Mouse (Mus musculus): ENCODE results near the gene Gucy1b1. TPM values are rescaled to one million over a fixed set of nuclear protein-coding genes. Genes with fewer than 3 reads are reported as not detected.

The Gucy1b1 gene
- polyA plus RNA-seq, 1 experiment: not detected

- no peak for TF ChIP-seq GATA1 (IDR thresholded peaks at IDR 0.05; ENCODE audit: low read length)
These were observed 26.4 kb downstream of the Gucy1b1 start for GRCm38 (mm10) chr3:82048078-82048477.

GRCm38 (mm10) chr3:82047100-82047753, 27.3 kb downstream of the Gucy1b1 start:
- TF ChIP-seq GATA1 (IDR thresholded peaks at IDR 0.05; ENCODE audit: low read length): no peak

- no peak for TF ChIP-seq GATA1 (IDR thresholded peaks at IDR 0.05; ENCODE audit: low read length)
These were observed 28.4 kb downstream of the Gucy1b1 start for GRCm38 (mm10) chr3:82046087-82046486.

- no peak for TF ChIP-seq GATA1 (IDR thresholded peaks at IDR 0.05; ENCODE audit: low read length)
These were observed 29.6 kb downstream of the Gucy1b1 start for GRCm38 (mm10) chr3:82044902-82045301.

- TF ChIP-seq GATA1 (IDR thresholded peaks at IDR 0.05; ENCODE audit: low read length): no peak
These were observed 30.8 kb downstream of the Gucy1b1 start for GRCm38 (mm10) chr3:82043676-82044075.

GRCm38 (mm10) chr3:82036262-82037044, 38.0 kb downstream of the Gucy1b1 start:
- TF ChIP-seq GATA1 (IDR thresholded peaks at IDR 0.05; ENCODE audit: low read length): no peak

GRCm38 (mm10) chr3:82030008-82030748, 44.3 kb downstream of the Gucy1b1 start:
- TF ChIP-seq GATA1 (IDR thresholded peaks at IDR 0.05; ENCODE audit: low read length): no peak

GRCm38 (mm10) chr3:82029229-82029628, 45.3 kb downstream of the Gucy1b1 start:
- no peak for TF ChIP-seq GATA1 (IDR thresholded peaks at IDR 0.05; ENCODE audit: low read length)

- TF ChIP-seq GATA1 (IDR thresholded peaks at IDR 0.05; ENCODE audit: low read length): no peak
These were observed 47.2 kb downstream of the Gucy1b1 start for GRCm38 (mm10) chr3:82027286-82027685.

- TF ChIP-seq GATA1 (IDR thresholded peaks at IDR 0.05; ENCODE audit: low read length): no peak
These were observed 51.4 kb downstream of the Gucy1b1 start for GRCm38 (mm10) chr3:82023065-82023464.

- no peak for TF ChIP-seq GATA1 (IDR thresholded peaks at IDR 0.05; ENCODE audit: low read length)
These were observed 52.0 kb downstream of the Gucy1b1 start for GRCm38 (mm10) chr3:82022421-82022920.

GRCm38 (mm10) chr3:82014148-82014703, 60.3 kb downstream of the Gucy1b1 start:
- no peak for TF ChIP-seq GATA1 (IDR thresholded peaks at IDR 0.05; ENCODE audit: low read length)

GRCm38 (mm10) chr3:82007002-82007401, 67.5 kb downstream of the Gucy1b1 start:
- TF ChIP-seq GATA1 (IDR thresholded peaks at IDR 0.05; ENCODE audit: low read length): no peak

- no peak for TF ChIP-seq GATA1 (IDR thresholded peaks at IDR 0.05; ENCODE audit: low read length)
These were observed 78.5 kb downstream of the Gucy1b1 start for GRCm38 (mm10) chr3:81995988-81996387.

GRCm38 (mm10) chr3:81995371-81995770, 79.1 kb downstream of the Gucy1b1 start:
- TF ChIP-seq GATA1 (IDR thresholded peaks at IDR 0.05; ENCODE audit: low read length): no peak

- TF ChIP-seq GATA1 (IDR thresholded peaks at IDR 0.05; ENCODE audit: low read length): no peak
These were observed 84.0 kb downstream of the Gucy1b1 start for GRCm38 (mm10) chr3:81990531-81990930.
